Mouse (Mus musculus) olfactory bulb, adult 2 months (tissue): Measurements from ENCODE around the gene Inpp5a. TPM values are rescaled to one million over a fixed set of nuclear protein-coding genes. Genes with fewer than 3 reads are reported as not detected.

ENCODE experiments used
- H3K27ac ChIP-seq: fragments of 200-500 bp; 2 replicates; pipeline ENCODE4 v1.5.1; 2012; ENCODE audit warnings: low read depth, low read length; ENCODE audit not compliant: insufficient read depth
- H3K4me1 ChIP-seq: fragments of 200-500 bp; 2 replicates; pipeline ENCODE4 v1.6.1; 2012; ENCODE audit warnings: low read length; ENCODE audit not compliant: control insufficient read depth, insufficient read depth
- H3K4me3 ChIP-seq: fragments of 200-500 bp; 2 replicates; pipeline ENCODE4 v1.5.1; 2012; ENCODE audit warnings: mild to moderate bottlenecking, low read depth, low read length, moderate library complexity; ENCODE audit not compliant: insufficient read depth
- CTCF ChIP-seq: fragments of 200-500 bp; IDR thresholded peaks from 2 replicates; pipeline ENCODE4 v1.5.1; 2012; ENCODE audit warnings: low read depth, mild to moderate bottlenecking, low read length, moderate library complexity; ENCODE audit not compliant: insufficient read depth
- POLR2A ChIP-seq: fragments of 200-500 bp; IDR thresholded peaks from 2 replicates; pipeline ENCODE4 v1.6.1; 2012; ENCODE audit warnings: mild to moderate bottlenecking, low read depth, low read length, moderate library complexity; ENCODE audit not compliant: insufficient read depth
- WGBS: fragments of 180-500 bp; shearing (Covaris S2); methylation state at CpG from one replicate; pipeline ENCODE4 v1.1.7; 2018; 5-methylcytosine and 5-hydroxymethylcytosine counted together
- polyA plus RNA-seq: library from polyadenylated mRNA; stranded (reverse); fragments of >200 nt; gene quantifications from 2 replicates; pipeline ENCODE4 v1.2.4, GENCODE M21; 2012; ENCODE audit warnings: low replicate concordance; ENCODE audit not compliant: missing spikeins, insufficient read depth, insufficient read length

Inpp5a gene
- polyA plus RNA-seq, 1 experiment = not detected

DNA sequence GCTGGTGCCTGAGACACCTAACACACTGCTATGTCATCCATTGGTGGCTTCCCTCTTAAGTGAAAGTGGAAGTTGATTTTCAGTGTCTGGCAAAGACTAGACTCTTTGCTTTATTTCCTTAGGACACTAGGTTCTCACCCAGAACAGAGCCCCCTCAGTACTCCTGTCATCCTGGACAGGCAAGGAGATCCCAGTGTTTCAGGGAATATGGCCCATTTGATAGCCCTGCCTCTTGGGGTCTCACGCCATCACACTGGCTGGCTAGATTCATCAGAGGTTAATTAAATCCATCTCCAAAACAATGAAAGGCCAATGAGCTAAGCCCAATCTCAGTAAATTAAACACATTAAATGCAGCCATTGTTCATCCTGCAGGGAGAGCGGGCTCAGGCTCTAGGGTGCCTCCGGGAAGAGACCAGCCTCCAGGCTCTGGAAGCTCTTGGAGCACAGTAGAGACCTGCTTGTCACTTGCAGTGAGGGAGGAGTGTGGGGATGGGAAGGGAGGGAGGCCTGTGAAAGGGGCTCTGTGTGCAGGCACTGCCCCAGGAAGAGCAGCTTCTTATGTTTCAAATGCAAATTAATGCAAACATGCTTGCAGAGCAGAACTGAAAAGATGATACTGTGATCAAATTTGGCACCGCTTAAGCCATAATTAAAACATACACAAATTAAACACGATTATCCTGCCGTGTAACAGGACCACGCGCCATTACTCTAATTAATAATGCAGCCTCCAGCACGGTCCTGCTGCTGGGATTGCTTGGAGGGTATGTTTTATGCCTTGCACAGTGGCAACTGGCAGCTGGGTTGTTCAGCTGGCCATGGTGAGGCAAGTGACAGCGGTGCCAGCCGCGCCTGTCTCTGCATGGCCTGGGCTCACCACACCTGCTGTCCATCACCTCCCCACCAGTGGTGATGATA is 156.1 kb downstream of the Inpp5a start:
- 40% methylated on average over 12 of the region's 12 CpGs for WGBS
- Histone ChIP-seq H3K27ac (peak overlapping the region; percentile 13; the same call in 1 of the 2 replicates), H3K4me1 (peaks cover 13% of the 10 kb centered on the region), H3K4me3 (no peak overlapping the region)
- no peak for TF ChIP-seq POLR2A
- TF ChIP-seq CTCF = no peak

DNA sequence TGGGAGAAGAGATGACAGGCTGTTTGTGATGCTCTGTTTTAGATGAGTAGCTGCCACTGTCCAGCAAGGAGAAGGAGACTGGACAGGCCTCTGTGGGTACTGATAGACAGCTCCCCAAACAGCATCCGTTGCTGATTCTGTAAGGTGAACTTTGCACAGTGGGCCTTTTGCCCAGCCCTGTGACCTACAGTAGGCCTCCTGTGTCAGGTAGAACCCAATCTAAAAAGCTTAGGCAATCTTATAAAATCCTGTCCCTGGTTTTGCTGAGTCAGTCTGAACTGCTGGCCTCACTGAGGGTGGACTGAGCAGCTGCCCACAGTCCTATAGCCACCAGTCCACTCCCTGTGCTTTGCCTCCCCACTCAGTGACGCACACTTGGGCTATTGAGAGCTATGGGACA is 158.4 kb downstream of the Inpp5a start:
- no peak overlapping the region for H3K4me3 ChIP-seq
- 93% methylated on average over 2 of the region's 2 CpGs for WGBS
- TF ChIP-seq CTCF (no peak), POLR2A (no peak)

DNA sequence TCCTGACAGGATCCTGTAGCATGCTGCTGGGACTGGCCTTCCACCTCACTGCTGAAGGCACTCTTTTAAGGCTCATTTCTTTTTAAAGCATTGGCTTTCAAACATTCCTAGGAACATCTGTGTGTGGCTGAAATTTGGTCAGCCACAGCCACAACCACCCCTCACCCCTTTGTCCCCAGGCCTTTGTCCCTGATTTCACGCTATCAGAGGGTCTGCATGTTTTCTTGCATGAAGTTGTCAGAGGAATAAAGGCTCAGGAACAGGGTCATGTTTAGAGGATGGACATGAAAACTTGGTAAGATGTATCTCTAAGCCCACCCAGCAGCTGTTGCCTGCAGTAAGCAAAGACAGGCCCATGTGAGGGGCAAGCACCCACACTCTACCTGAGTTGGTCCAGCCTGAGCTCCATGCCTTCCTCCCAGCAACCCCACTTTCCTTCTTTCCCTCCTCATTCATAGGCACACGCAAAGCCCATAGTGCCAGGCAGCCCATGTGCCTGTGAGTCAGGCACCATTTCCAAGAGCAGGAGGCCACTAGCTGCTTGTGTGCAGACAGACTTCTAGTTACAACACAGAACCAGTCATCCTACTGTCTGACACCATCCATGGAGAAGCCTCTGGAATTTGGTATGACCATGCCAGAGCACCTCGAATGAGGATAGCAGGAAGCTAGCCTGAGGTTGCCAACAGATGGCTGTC is 161.3 kb downstream of the Inpp5a start:
- 84% methylated on average over 3 of the region's 3 CpGs for WGBS
- TF ChIP-seq CTCF = no peak
- no peak for TF ChIP-seq POLR2A
- H3K4me1 ChIP-seq = peaks cover 4% of the 10 kb centered on the region
- H3K4me3 ChIP-seq = no peak overlapping the region
- no peak overlapping the region for H3K27ac ChIP-seq

More for the DNA sequence above, 158.4 kb downstream of the Inpp5a start:
- Histone ChIP-seq H3K4me1 (peaks cover 13% of the 10 kb centered on the region), H3K27ac (no peak overlapping the region)

DNA sequence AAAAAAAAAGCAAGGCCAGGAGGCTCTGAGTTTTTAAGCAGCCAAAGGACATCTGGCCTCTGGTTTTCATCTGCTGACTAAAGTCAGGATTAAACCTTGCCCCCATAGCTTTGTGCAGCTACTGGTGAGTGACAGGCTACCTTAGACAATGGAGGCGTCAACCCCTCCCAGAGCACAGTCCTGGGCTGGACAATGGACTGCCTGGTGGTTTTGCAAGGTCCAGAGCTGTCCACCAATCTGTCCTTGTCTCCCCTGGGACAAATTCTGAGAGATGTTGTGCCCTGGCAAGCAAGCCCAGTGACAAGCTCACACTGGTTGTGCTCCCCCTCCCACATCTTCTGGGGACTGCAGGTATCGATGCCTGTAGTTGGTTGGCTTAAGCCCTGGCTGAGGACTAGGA is 162.6 kb downstream of the Inpp5a start:
- TF ChIP-seq CTCF (no peak), POLR2A (no peak)
- Histone ChIP-seq H3K27ac (no peak overlapping the region), H3K4me3 (no peak overlapping the region), H3K4me1 (peaks cover 2% of the 10 kb centered on the region; the same call in 1 of the 2 replicates)
- WGBS = 90% methylated on average over 2 of the region's 2 CpGs

DNA sequence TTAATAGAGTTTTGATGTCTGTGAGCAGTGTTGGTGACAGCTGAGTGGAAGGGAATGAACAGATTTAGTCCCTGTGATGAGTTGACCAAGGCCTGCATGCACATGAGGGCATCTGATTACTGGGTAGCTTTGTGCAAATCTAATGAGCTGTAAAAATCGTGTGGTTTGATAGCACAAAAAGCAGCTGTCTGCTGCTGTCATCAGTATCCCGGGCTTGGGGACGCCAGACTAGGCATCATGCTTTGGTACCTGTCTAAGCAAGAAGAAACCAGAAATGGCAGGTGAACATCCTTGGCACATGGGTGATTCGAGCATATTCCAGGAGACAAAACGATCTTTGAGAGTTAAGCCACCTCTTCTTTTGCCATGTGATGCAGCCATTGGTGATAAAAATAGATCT is 167.4 kb downstream of the Inpp5a start:
- Histone ChIP-seq H3K4me1 (peaks cover 12% of the 10 kb centered on the region), H3K4me3 (no peak overlapping the region), H3K27ac (0 out of 2 replicates have a peak overlapping the region, but pooled peaks have one; percentile 8)
- TF ChIP-seq POLR2A (no peak), CTCF (no peak)
- WGBS = 44% methylated on average over 5 of the region's 5 CpGs

DNA sequence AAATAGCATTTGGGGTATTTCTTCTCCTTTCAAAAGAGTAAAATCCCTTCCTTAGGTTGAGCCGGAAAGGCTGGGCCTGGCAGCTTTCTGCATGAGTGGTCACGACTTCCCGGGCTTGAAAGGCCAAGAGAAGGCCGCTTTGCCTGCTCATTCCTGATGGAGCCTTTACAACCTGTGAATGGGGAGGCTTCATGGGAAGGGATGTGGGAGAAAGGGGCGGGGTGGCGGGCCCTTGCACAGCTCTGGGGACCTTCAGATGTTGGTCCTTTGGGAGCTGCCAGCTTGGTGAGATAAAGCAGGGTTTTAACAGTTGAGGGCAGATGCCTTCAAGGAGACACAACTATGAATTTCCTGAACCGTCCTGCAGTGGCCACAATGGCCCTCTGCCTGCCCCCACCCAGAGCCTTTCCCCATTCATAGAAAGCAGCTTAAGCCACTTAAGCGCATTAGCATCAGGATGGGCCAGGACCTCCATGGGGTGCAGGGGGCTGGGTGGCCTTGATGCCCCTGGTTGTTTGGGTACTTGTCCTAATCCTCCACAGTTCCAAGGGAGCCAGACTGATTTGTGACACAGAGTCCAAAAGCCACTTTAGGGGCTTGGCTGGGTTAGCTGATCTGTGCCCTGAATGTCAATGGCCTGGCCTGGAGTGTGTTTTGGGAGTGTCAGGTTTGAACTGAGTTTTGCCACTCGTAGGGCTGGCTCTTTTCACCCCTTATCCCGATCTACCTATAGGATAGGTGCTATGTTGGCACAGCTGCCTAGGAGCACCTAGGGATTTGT is 168.0 kb downstream of the Inpp5a start:
- Histone ChIP-seq H3K4me3 (no peak overlapping the region), H3K27ac (0 out of 2 replicates have a peak overlapping the region, but pooled peaks have one; percentile 8), H3K4me1 (peaks cover 12% of the 10 kb centered on the region)
- 56% methylated on average over 10 of the region's 10 CpGs for WGBS
- TF ChIP-seq POLR2A (no peak), CTCF (no peak)

DNA sequence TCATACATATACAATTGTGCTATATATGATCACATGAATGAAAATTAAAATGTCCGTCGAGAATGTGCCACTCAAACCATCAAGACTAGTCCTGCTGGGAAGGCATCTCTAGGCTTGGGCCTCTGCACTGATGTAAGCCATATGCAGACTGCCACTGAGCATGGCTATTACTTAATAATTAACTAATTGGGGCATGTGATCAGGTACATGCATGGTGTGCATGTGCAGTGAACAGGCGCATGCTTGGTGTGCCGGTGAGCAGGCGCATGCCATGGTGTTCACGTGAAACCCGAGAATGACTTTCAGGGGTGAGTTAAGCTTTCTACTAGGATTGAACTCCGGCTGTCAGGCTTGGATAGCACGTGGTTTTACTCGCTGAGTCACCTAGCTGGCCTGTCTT is 170.8 kb downstream of the Inpp5a start:
- no peak overlapping the region for H3K4me3 ChIP-seq
- peaks cover 12% of the 10 kb centered on the region for H3K4me1 ChIP-seq
- 93% methylated on average over 10 of the region's 10 CpGs for WGBS
- H3K27ac ChIP-seq = no peak overlapping the region
- no peak for TF ChIP-seq POLR2A
- no peak for TF ChIP-seq CTCF

DNA sequence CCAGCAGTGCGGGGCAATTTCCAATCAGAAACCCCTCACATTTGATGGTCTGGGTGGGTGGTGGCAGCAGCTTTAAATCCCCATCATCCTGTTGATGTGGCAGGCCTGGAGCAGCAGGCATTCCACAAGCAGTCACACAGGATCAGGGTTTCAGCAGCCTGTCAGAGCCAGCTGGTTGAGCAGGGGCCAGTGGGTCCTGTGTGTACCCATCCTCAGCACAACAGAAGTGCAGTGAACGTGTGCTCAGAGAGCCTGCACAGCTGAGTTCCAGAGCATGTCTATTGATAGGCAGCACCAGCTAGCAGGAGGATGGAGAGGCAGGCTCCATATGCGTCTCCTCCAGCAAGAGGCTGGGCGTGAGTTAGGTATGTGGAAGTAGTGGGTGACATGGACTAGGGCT is 174.5 kb downstream of the Inpp5a start:
- H3K27ac ChIP-seq = no peak overlapping the region
- TF ChIP-seq CTCF = no peak
- TF ChIP-seq POLR2A = no peak
- 83% methylated on average over 4 of the region's 4 CpGs for WGBS
- peaks cover 13% of the 10 kb centered on the region for H3K4me1 ChIP-seq
- H3K4me3 ChIP-seq = no peak overlapping the region
